Mouse (Mus musculus) CD8-positive naive resting alpha-beta T cell, adult 2 months (primary cell): ENCODE data around the gene Mcm2.
A peak's percentile ranks its signal among the peaks of the same experiment; 100 is the strongest.

ENCODE experiments used
- DNase-seq, 2 experiments: peaks; one replicate each; pipeline ENCODE4 v3.0.0; 2022; ENCODE audit warnings: low read depth in 2 of 2, low spot score in 2 of 2

Gene Mcm2

GRCm38 (mm10) chr6:88893559-88893958 lies 5.0 kb downstream of the Mcm2 start:
- DNase-seq: peak; percentile 55 to 58

GRCm38 (mm10) chr6:88890832-88891231 lies 7.7 kb downstream of the Mcm2 start:
- no peak for DNase-seq

- no peak for DNase-seq
These were observed 9.1 kb downstream of the Mcm2 start for GRCm38 (mm10) chr6:88889410-88890042.

GRCm38 (mm10) chr6:88886417-88886967 lies 12.1 kb downstream of the Mcm2 start:
- no peak for DNase-seq

- no peak for DNase-seq
These were observed 12.8 kb downstream of the Mcm2 start for GRCm38 (mm10) chr6:88885644-88886416.

- no peak for DNase-seq
These were observed 13.9 kb downstream of the Mcm2 start for GRCm38 (mm10) chr6:88884690-88885089.

GRCm38 (mm10) chr6:88884195-88884594 lies 14.4 kb downstream of the Mcm2 start:
- no peak for DNase-seq

GRCm38 (mm10) chr6:88881334-88881733 lies 17.2 kb downstream of the Mcm2 start:
- DNase-seq: no peak

GRCm38 (mm10) chr6:88879471-88879870 lies 19.1 kb downstream of the Mcm2 start:
- no peak for DNase-seq

- no peak for DNase-seq
These were observed 23.6 kb downstream of the Mcm2 start, which contains the start of gene Podxl2 for GRCm38 (mm10) chr6:88874868-88875508. Gene Podxl2, minus strand, starts transcription at chr6:88875044.

GRCm38 (mm10) chr6:88873965-88874867 lies 24.4 kb downstream of the Mcm2 start:
- no peak for DNase-seq

GRCm38 (mm10) chr6:88872811-88873210 lies 25.8 kb downstream of the Mcm2 start:
- DNase-seq: no peak

- DNase-seq: no peak
These were observed 27.0 kb downstream of the Mcm2 start for GRCm38 (mm10) chr6:88871546-88871945.

GRCm38 (mm10) chr6:88870594-88870993 lies 28.0 kb downstream of the Mcm2 start:
- no peak for DNase-seq

- no peak for DNase-seq
These were observed 29.1 kb downstream of the Mcm2 start for GRCm38 (mm10) chr6:88869459-88869858.

- no peak for DNase-seq
These were observed 32.9 kb downstream of the Mcm2 start for GRCm38 (mm10) chr6:88865704-88866103.

- DNase-seq: no peak
These were observed 37.7 kb downstream of the Mcm2 start for GRCm38 (mm10) chr6:88860914-88861313.

- no peak for DNase-seq
These were observed 40.2 kb downstream of the Mcm2 start for GRCm38 (mm10) chr6:88858341-88858740.

GRCm38 (mm10) chr6:88857830-88858229 lies 40.8 kb downstream of the Mcm2 start:
- no peak for DNase-seq

- no peak for DNase-seq
These were observed 41.3 kb downstream of the Mcm2 start for GRCm38 (mm10) chr6:88857249-88857648.

- peak; percentile 44 to 63 for DNase-seq
These were observed 42.9 kb downstream of the Mcm2 start for GRCm38 (mm10) chr6:88855636-88856035.
